Mouse (Mus musculus) MEL (cell line): ENCODE results near the gene Sobp.

Experiments used
- CHD2 ChIP-seq: IDR thresholded peaks from 2 replicates; pipeline ENCODE4 v1.6.1; 2011; ENCODE audit warnings: low read length, improper control_type of control experiment
- CTCF ChIP-seq, 3 experiments: IDR thresholded peaks in 2 of 3; conservative IDR thresholded peaks in 1 of 3; 2 replicates each; pipeline ENCODE4 v1.5.1; 2011 to 2012; ENCODE audit warnings: low read length in 3 of 3, low read depth in 2 of 3, mild to moderate bottlenecking in 2 of 3, improper control_type of control experiment in 1 of 3, inconsistent platforms in 1 of 3, mixed read lengths in 1 of 3, moderate library complexity in 1 of 3; ENCODE audit not compliant: control insufficient read depth in 1 of 3, insufficient read depth in 1 of 3, poor library complexity in 1 of 3, severe bottlenecking in 1 of 3
- EP300 ChIP-seq, 2 experiments: IDR thresholded peaks; 2 replicates each; pipeline ENCODE4 v1.6.1; 2011; ENCODE audit warnings: improper control_type of control experiment in 2 of 2, low read length in 2 of 2, low read depth in 1 of 2, mild to moderate bottlenecking in 1 of 2
- ETS1 ChIP-seq: IDR thresholded peaks from 2 replicates; pipeline ENCODE4 v1.6.1; 2012; ENCODE audit warnings: low read depth, mild to moderate bottlenecking, inconsistent platforms, low read length, improper control_type of control experiment, moderate library complexity
- GATA1 ChIP-seq: IDR thresholded peaks from 2 replicates; pipeline ENCODE4 v1.6.1; 2011; ENCODE audit warnings: low read depth, low read length, improper control_type of control experiment
- MAFK ChIP-seq: IDR thresholded peaks from 2 replicates; pipeline ENCODE4 v1.6.1; 2011; ENCODE audit warnings: low read depth, mild to moderate bottlenecking, low read length, improper control_type of control experiment, borderline replicate concordance
- MAZ ChIP-seq: IDR thresholded peaks from 2 replicates; pipeline ENCODE4 v1.6.1; 2012; ENCODE audit warnings: low read depth, mild to moderate bottlenecking, inconsistent platforms, low read length, improper control_type of control experiment
- MEF2A ChIP-seq: IDR thresholded peaks from 2 replicates; pipeline ENCODE4 v1.6.1; 2014; ENCODE audit warnings: low read depth, mild to moderate bottlenecking, inconsistent platforms, low read length, improper control_type of control experiment; ENCODE audit not compliant: poor library complexity, insufficient replicate concordance, severe bottlenecking; ENCODE audit errors: extremely low read depth
- MXI1 ChIP-seq: IDR thresholded peaks from 2 replicates; pipeline ENCODE4 v1.6.1; 2011; ENCODE audit warnings: mild to moderate bottlenecking, low read depth, low read length, improper control_type of control experiment
- MYB ChIP-seq: IDR thresholded peaks from 2 replicates; pipeline ENCODE4 v1.6.1; 2011; ENCODE audit warnings: mild to moderate bottlenecking, low read depth, low read length, improper control_type of control experiment
- POLR2A ChIP-seq, 2 experiments: IDR thresholded peaks; 2 replicates each; pipeline ENCODE4 v1.6.1; 2011 to 2012; ENCODE audit warnings: low read length in 2 of 2, mild to moderate bottlenecking in 2 of 2, control low read depth in 1 of 2, improper control_type of control experiment in 1 of 2, low read depth in 1 of 2, moderate library complexity in 1 of 2; ENCODE audit not compliant: control insufficient read depth in 1 of 2, insufficient read depth in 1 of 2, poor library complexity in 1 of 2
- TAL1 ChIP-seq: IDR thresholded peaks from 2 replicates; pipeline ENCODE4 v1.6.1; 2012; ENCODE audit warnings: mild to moderate bottlenecking, inconsistent platforms, low read length, moderate library complexity, mixed read lengths
- TCF12 ChIP-seq: IDR thresholded peaks from 2 replicates; pipeline ENCODE4 v1.6.1; 2014; ENCODE audit warnings: low read depth, mild to moderate bottlenecking, inconsistent platforms, low read length, improper control_type of control experiment, moderate library complexity
- ZC3H11A ChIP-seq: IDR thresholded peaks from 2 replicates; pipeline ENCODE4 v1.6.1; 2012; ENCODE audit warnings: low read depth, mild to moderate bottlenecking, inconsistent platforms, low read length, improper control_type of control experiment

DNA sequence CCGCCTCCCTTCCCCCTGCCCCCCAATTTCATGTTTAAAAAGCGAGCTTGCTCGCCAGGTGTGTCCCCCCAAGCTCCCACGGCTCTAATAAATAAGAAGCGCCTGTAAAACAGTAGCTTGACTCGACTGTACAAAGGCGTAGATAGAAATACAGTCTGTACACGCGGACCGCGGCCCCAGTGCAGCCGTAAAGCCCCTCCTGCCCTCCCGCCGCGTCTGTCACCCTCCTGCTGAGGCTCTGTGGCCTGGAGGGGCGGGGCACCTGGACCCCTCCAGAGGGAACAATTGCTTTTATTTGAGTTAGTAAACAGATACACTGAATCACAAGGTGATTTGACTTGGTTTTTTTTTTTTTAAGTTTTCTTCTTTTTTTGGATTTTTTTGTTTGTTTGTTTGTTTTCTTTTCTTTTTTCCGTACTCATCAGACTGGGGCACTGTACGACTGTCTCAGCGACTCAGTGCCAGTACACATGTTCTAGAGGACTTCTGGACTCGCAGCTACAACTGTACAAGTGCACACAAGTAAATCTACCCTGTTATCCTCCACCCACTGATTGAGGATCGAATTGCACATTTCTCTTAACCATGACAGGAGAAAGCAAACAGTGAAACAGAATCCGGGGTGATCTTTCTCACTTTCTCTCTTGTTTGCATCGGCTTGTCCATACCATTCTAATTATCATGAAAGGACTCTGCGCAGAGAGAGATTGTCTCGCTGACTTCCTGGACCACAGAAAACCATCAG is 171.4 kb downstream of the Sobp start:
- TF ChIP-seq POLR2A (IDR thresholded peaks at IDR 0.05; ENCODE audit: control insufficient read depth in 1 of 2, insufficient read depth in 1 of 2, low read depth in 1 of 2, low read length in 2 of 2, poor library complexity in 1 of 2): no peak
- no peak for TF ChIP-seq TAL1
- TF ChIP-seq MYB: no peak
- TF ChIP-seq GATA1: no peak
- no peak for TF ChIP-seq TCF12
- TF ChIP-seq MXI1: no peak
- TF ChIP-seq CTCF (IDR thresholded peaks at IDR 0.05 in 2 of 3, conservative IDR thresholded peaks at IDR 0.05 in 1 of 3; ENCODE audit: control insufficient read depth in 1 of 3, insufficient read depth in 1 of 3, low read depth in 2 of 3, low read length in 3 of 3, poor library complexity in 1 of 3, severe bottlenecking in 1 of 3): no peak
- TF ChIP-seq MEF2A: no peak
- TF ChIP-seq MAZ: no peak
- no peak for TF ChIP-seq EP300 (IDR thresholded peaks at IDR 0.05; ENCODE audit: low read depth in 1 of 2, low read length in 2 of 2)
- no peak for TF ChIP-seq MAFK
- TF ChIP-seq ETS1: no peak
- no peak for TF ChIP-seq ZC3H11A
- TF ChIP-seq CHD2: no peak
